Mouse (Mus musculus) heart, embryonic 14.5 days (tissue): ENCODE measurements around the gene BC061212. TPM values are rescaled to one million over a fixed set of nuclear protein-coding genes. Genes with fewer than 3 reads are reported as not detected.
"Not testable (repeated sequence)": the region's sequence is repeated elsewhere in the genome, so short reads cannot be mapped to it uniquely, and the experiment has no call there.

Experiments
- ATAC-seq: fragments of 200-750 bp; cut with Nextera tagmentation; 2 replicates; pipeline ENCODE4 v1.8.0; 2017; ENCODE audit warnings: low read depth, moderate TSS enrichment; ENCODE audit not compliant: insufficient number of reproducible peaks, insufficient read depth, low FRiP score
- H3K27ac ChIP-seq, 2 experiments: fragments of 200-500 bp in 1 of 2; fragments of 300-500 bp in 1 of 2; sonication (generic) in 1 of 2; replicated peaks in 1 of 2; 2 replicates each; pipeline ENCODE4 v1.5.1; 2012 to 2014; ENCODE audit warnings: low read depth in 2 of 2, low read length in 2 of 2, control low read depth in 1 of 2, mild to moderate bottlenecking in 1 of 2, mixed read lengths in 1 of 2; ENCODE audit not compliant: control insufficient read depth in 1 of 2, insufficient read depth in 1 of 2
- H3K27me3 ChIP-seq: fragments of 300-500 bp; sonication (generic); 2 replicates; pipeline ENCODE4 v1.6.1; 2014; ENCODE audit warnings: mild to moderate bottlenecking, low read length, control low read depth; ENCODE audit not compliant: control insufficient read depth, insufficient read depth
- H3K36me3 ChIP-seq: fragments of 300-500 bp; sonication (generic); 2 replicates; pipeline ENCODE4 v1.6.1; 2014; ENCODE audit warnings: mild to moderate bottlenecking, control low read depth, low read length, mixed read lengths; ENCODE audit not compliant: control insufficient read depth, insufficient read depth
- H3K4me1 ChIP-seq, 2 experiments: fragments of 200-500 bp in 1 of 2; fragments of 300-500 bp in 1 of 2; sonication (generic) in 1 of 2; 2 replicates each; pipeline ENCODE4 v1.6.1; 2012 to 2014; ENCODE audit warnings: low read length in 2 of 2, control low read depth in 1 of 2, mixed read lengths in 1 of 2; ENCODE audit not compliant: control insufficient read depth in 2 of 2, insufficient read depth in 2 of 2
- H3K4me2 ChIP-seq: fragments of 300-500 bp; sonication (generic); 2 replicates; pipeline ENCODE4 v1.6.1; 2014; ENCODE audit warnings: mild to moderate bottlenecking, low read length
- H3K4me3 ChIP-seq, 2 experiments: fragments of 200-500 bp in 1 of 2; fragments of 300-500 bp in 1 of 2; sonication (generic) in 1 of 2; 2 replicates each; pipeline ENCODE4 v1.5.1; 2012 to 2014; ENCODE audit warnings: low read length in 2 of 2, mild to moderate bottlenecking in 2 of 2, control low read depth in 1 of 2, low read depth in 1 of 2, moderate library complexity in 1 of 2; ENCODE audit not compliant: control insufficient read depth in 1 of 2, insufficient read depth in 1 of 2
- H3K9ac ChIP-seq: fragments of 300-500 bp; sonication (generic); 2 replicates; pipeline ENCODE4 v1.6.1; 2014; ENCODE audit warnings: mild to moderate bottlenecking, low read length
- H3K9me3 ChIP-seq: fragments of 300-500 bp; sonication (generic); 2 replicates; pipeline ENCODE4 v1.6.1; 2016; ENCODE audit warnings: low read length, control low read depth; ENCODE audit not compliant: control insufficient read depth
- WGBS: fragments of 180-500 bp; shearing (Covaris S2); extraction: QIAGEN DNeasy Blood & Tissue Kit; methylation state at CpG from one replicate; pipeline ENCODE4 v1.1.7; 2014; 5-methylcytosine and 5-hydroxymethylcytosine counted together
- polyA plus RNA-seq: library from polyadenylated mRNA; unstranded; fragments of >200 nt; fragmentation: Nextera tagmentation; extraction: Ambion mirVana; gene quantifications from 2 replicates; pipeline ENCODE4 v1.2.1, GENCODE M21; 2014

Gene BC061212
- not detected in 2 replicates for polyA plus RNA-seq

- not testable (repeated sequence) for H3K4me2 ChIP-seq, H3K9ac ChIP-seq, ATAC-seq, H3K9me3 ChIP-seq, H3K36me3 ChIP-seq, H3K4me1 ChIP-seq, H3K4me3 ChIP-seq, H3K27ac ChIP-seq, H3K27me3 ChIP-seq
- WGBS: no CpG with 5 or more reads among the region's 1 CpGs
Observed at GRCm38 (mm10) chr5:94070445-94070844, at the start of gene BC061212. Gene BC061212, minus strand, starts transcription at chr5:94070545.

GRCm38 (mm10) chr5:94076085-94076484, 5.7 kb upstream of the BC061212 start, which contains the start of gene Gm6351:
Gene Gm6351, plus strand, starts transcription at chr5:94076385.
- H3K4me3 ChIP-seq, H3K27ac ChIP-seq, ATAC-seq, H3K4me1 ChIP-seq, H3K4me2 ChIP-seq, H3K9ac ChIP-seq, H3K27me3 ChIP-seq, H3K36me3 ChIP-seq, H3K9me3 ChIP-seq: not testable (repeated sequence)
- no CpG with 5 or more reads among the region's 3 CpGs for WGBS

Other genes with a start within 250 kb of the BC061212 start
- gene Gm7792, start 226.8 kb downstream of the BC061212 start, polyA plus RNA-seq: not detected in 2 replicates
- not detected in 2 replicates for gene Gm16429, start 141.5 kb downstream of the BC061212 start, polyA plus RNA-seq
- gene Gm6351, start 5.8 kb upstream of the BC061212 start, polyA plus RNA-seq: not detected in 2 replicates
- gene Gm3106, start 147.5 kb upstream of the BC061212 start, polyA plus RNA-seq: not detected in 2 replicates
- gene A430089I19Rik, start 236.3 kb upstream of the BC061212 start, polyA plus RNA-seq: not detected in 2 replicates
- not detected in 2 replicates for gene Gm6502, start 243.9 kb upstream of the BC061212 start, polyA plus RNA-seq